Mouse (Mus musculus) intestine, embryonic 15.5 days (tissue): ENCODE measurements around the gene Tmem185b. TPM values are rescaled to one million over a fixed set of nuclear protein-coding genes. Genes with fewer than 3 reads are reported as not detected.
A peak's percentile ranks its signal among the peaks of the same experiment; 100 is the strongest.

Source experiments
- ATAC-seq: fragments of 200-750 bp; cut with Nextera tagmentation; 2 replicates; pipeline ENCODE4 v1.8.0; 2017; ENCODE audit warnings: moderate TSS enrichment, moderate library complexity
- H3K27ac ChIP-seq: fragments of 300-500 bp; sonication (generic); 2 replicates; pipeline ENCODE4 v1.5.1; 2015; ENCODE audit warnings: mild to moderate bottlenecking, inconsistent platforms
- H3K27me3 ChIP-seq: fragments of 300-500 bp; sonication (generic); replicated peaks from 2 replicates; pipeline ENCODE4 v1.6.1; 2015; ENCODE audit warnings: inconsistent platforms
- H3K36me3 ChIP-seq: fragments of 300-500 bp; sonication (generic); 2 replicates; pipeline ENCODE4 v1.6.1; 2015; ENCODE audit warnings: inconsistent platforms
- H3K4me1 ChIP-seq: fragments of 300-500 bp; sonication (generic); replicated peaks from 2 replicates; pipeline ENCODE4 v1.6.1; 2015; ENCODE audit warnings: inconsistent platforms
- H3K4me2 ChIP-seq: fragments of 300-500 bp; sonication (generic); replicated peaks from 2 replicates; pipeline ENCODE4 v1.6.1; 2015; ENCODE audit warnings: mild to moderate bottlenecking, inconsistent platforms
- H3K4me3 ChIP-seq: fragments of 300-500 bp; sonication (generic); replicated peaks from 2 replicates; pipeline ENCODE4 v1.5.1; 2015; ENCODE audit warnings: inconsistent platforms
- H3K9ac ChIP-seq: fragments of 300-500 bp; sonication (generic); 2 replicates; pipeline ENCODE4 v1.6.1; 2015; ENCODE audit warnings: inconsistent platforms
- H3K9me3 ChIP-seq: fragments of 300-500 bp; sonication (generic); 2 replicates; pipeline ENCODE4 v1.6.1; 2016; ENCODE audit warnings: inconsistent platforms
- WGBS: fragments of 180-500 bp; shearing (Covaris S2); methylation state at CpG from one replicate; pipeline ENCODE4 v1.1.7; 2015; 5-methylcytosine and 5-hydroxymethylcytosine counted together
- polyA plus RNA-seq: library from polyadenylated mRNA; unstranded; fragments of >200 nt; fragmentation: Nextera tagmentation; extraction: Ambion mirVana; gene quantifications from 2 replicates; pipeline ENCODE4 v1.2.1, GENCODE M21; 2015

The Tmem185b gene
- polyA plus RNA-seq, 1 experiment from 2014 or later: 25.7 TPM

GRCm38 (mm10) chr1:119525004-119525444 is 936 bp upstream of the Tmem185b start:
- H3K27ac ChIP-seq: 0 out of 2 replicates have a peak overlapping the region, but pooled peaks have one; percentile 85
- no peak for ATAC-seq
- H3K4me3 ChIP-seq: peak overlapping the region; percentile 71; the same call in 1 of the 2 replicates

DNA sequence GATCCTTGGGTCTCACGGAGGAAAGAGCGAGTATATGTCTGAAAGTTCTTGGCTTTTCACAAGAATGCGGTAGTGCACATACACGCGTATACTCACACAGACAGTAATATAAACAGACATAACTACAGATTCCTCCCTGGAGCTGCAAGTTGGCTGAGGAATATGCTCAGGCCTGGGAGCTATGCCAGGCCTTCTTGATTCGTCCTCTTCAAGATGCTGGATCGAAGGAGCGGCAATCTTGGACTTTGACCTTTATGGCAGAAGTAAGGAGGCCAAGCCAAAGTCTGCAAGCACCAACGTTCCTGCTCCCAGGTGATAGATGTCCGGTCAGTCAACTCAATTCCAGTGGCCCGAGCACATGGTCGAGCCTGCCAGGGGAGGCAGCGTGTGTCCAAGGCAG is 5.0 kb downstream of the Tmem185b start:
- WGBS: 59% methylated on average over 13 of the region's 13 CpGs
- peak; percentile 33; the same call in 1 of the 2 replicates for ATAC-seq
- H3K27ac ChIP-seq: 0 out of 2 replicates have a peak overlapping the region, but pooled peaks have one; percentile 7

More at GRCm38 (mm10) chr1:119525004-119525444, 936 bp upstream of the Tmem185b start:
- H3K9ac ChIP-seq: peak overlapping the region; percentile 79; the same call in 1 of the 2 replicates
- peaks cover 22% of the 10 kb centered on the region for H3K4me1 ChIP-seq
- peaks cover 22% of the 10 kb centered on the region for H3K36me3 ChIP-seq
- H3K27me3 ChIP-seq: no peaks in the 10 kb centered on the region
- 30% methylated on average over 5 of the region's 5 CpGs for WGBS
- H3K9me3 ChIP-seq: no peaks in the 10 kb centered on the region
- H3K4me2 ChIP-seq: peak overlapping the region; percentile 78

GRCm38 (mm10) chr1:119532165-119532564 is 6.2 kb downstream of the Tmem185b start:
- Histone ChIP-seq H3K27me3 (no peaks in the 10 kb centered on the region), H3K36me3 (peaks cover 18% of the 10 kb centered on the region), H3K4me3 (no peak overlapping the region), H3K27ac (no peak overlapping the region), H3K4me2 (no peak overlapping the region), H3K4me1 (0 out of 2 replicates have a peak, but pooled peaks cover 10% of the 10 kb centered on the region), H3K9ac (no peak overlapping the region), H3K9me3 (no peaks in the 10 kb centered on the region)
- ATAC-seq: no peak
- 96% methylated on average over 6 of the region's 6 CpGs for WGBS

More for the DNA sequence above, 5.0 kb downstream of the Tmem185b start:
- H3K9me3 ChIP-seq: no peaks in the 10 kb centered on the region
- peaks cover 18% of the 10 kb centered on the region for H3K4me1 ChIP-seq
- H3K4me3 ChIP-seq: no peak overlapping the region
- peaks cover 22% of the 10 kb centered on the region for H3K36me3 ChIP-seq
- H3K27me3 ChIP-seq: no peaks in the 10 kb centered on the region
- no peak overlapping the region for H3K4me2 ChIP-seq
- H3K9ac ChIP-seq: no peak overlapping the region

DNA sequence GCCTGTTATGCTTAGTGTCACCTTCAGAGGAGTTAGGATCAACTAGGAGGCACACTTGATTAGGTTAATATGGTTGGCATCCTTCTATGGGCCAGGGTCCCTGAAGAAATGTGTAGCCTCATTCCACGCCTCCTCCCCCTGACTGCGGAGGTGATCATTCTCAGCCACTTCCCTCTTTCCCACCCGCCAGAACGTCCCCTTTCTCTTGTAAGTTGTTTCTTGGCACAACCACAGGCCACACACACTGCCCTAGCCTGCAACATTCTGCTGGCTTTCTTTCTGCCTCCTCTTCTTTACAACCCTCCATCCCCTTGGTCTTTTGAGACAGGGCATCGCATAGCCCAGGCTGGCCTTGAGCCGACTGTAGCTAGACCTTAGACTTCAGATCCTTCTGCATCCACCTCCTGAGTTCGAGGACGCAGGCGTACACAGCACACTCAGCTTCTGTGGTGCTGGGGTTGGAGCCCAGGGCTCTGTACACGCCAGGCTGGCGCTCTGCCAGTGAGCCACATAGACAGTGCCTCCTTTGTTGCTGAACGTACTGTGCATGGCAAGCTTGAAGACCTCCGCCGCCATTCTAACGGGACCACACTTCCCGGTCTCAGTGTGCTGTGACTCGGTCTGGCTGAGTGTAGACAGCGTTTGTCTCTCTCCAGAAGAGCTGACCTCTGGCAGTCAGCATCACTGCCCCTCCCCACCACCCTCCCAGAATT is 7.3 kb downstream of the Tmem185b start:
- Histone ChIP-seq H3K4me1 (0 out of 2 replicates have a peak, but pooled peaks cover 7% of the 10 kb centered on the region), H3K27me3 (no peaks in the 10 kb centered on the region), H3K9me3 (no peaks in the 10 kb centered on the region), H3K4me3 (no peak overlapping the region), H3K27ac (no peak overlapping the region), H3K9ac (no peak overlapping the region), H3K36me3 (peaks cover 9% of the 10 kb centered on the region), H3K4me2 (no peak overlapping the region)
- 83% methylated on average over 18 of the region's 18 CpGs for WGBS
- no peak for ATAC-seq

GRCm38 (mm10) chr1:119534341-119534740 is 8.4 kb downstream of the Tmem185b start:
- Histone ChIP-seq H3K27ac (no peak overlapping the region), H3K9me3 (no peaks in the 10 kb centered on the region), H3K4me3 (no peak overlapping the region), H3K36me3 (no peaks in the 10 kb centered on the region), H3K4me2 (no peak overlapping the region), H3K27me3 (no peaks in the 10 kb centered on the region), H3K9ac (no peak overlapping the region), H3K4me1 (0 out of 2 replicates have a peak, but pooled peaks cover 7% of the 10 kb centered on the region)
- no peak for ATAC-seq
- WGBS: 91% methylated on average over 5 of the region's 5 CpGs

- no peaks in the 10 kb centered on the region for H3K9me3 ChIP-seq
- no peaks in the 10 kb centered on the region for H3K36me3 ChIP-seq
- no peak overlapping the region for H3K4me3 ChIP-seq
- WGBS: 80% methylated on average over 2 of the region's 2 CpGs
- H3K27ac ChIP-seq: no peak overlapping the region
- H3K9ac ChIP-seq: no peak overlapping the region
- no peak overlapping the region for H3K4me2 ChIP-seq
- H3K4me1 ChIP-seq: 0 out of 2 replicates have a peak, but pooled peaks cover 2% of the 10 kb centered on the region
- no peak for ATAC-seq
- H3K27me3 ChIP-seq: no peaks in the 10 kb centered on the region
Observed at GRCm38 (mm10) chr1:119536122-119536521, 10.2 kb downstream of the Tmem185b start.

- no peaks in the 10 kb centered on the region for H3K9me3 ChIP-seq
- H3K4me3 ChIP-seq: no peak overlapping the region
- H3K27ac ChIP-seq: no peak overlapping the region
- H3K36me3 ChIP-seq: no peaks in the 10 kb centered on the region
- no peak overlapping the region for H3K4me2 ChIP-seq
- 75% methylated on average over 6 of the region's 6 CpGs for WGBS
- H3K9ac ChIP-seq: no peak overlapping the region
- H3K27me3 ChIP-seq: no peaks in the 10 kb centered on the region
- H3K4me1 ChIP-seq: no peaks in the 10 kb centered on the region
- no peak for ATAC-seq
Observed at GRCm38 (mm10) chr1:119537651-119538050, 11.7 kb downstream of the Tmem185b start.

- H3K4me1 ChIP-seq: no peaks in the 10 kb centered on the region
- H3K27me3 ChIP-seq: no peaks in the 10 kb centered on the region
- H3K27ac ChIP-seq: no peak overlapping the region
- H3K4me2 ChIP-seq: no peak overlapping the region
- H3K9me3 ChIP-seq: no peaks in the 10 kb centered on the region
- no peak overlapping the region for H3K9ac ChIP-seq
- H3K36me3 ChIP-seq: no peaks in the 10 kb centered on the region
- ATAC-seq: no peak
- no peak overlapping the region for H3K4me3 ChIP-seq
- 38% methylated on average over 2 of the region's 2 CpGs for WGBS
Observed at GRCm38 (mm10) chr1:119539252-119539651, 13.3 kb downstream of the Tmem185b start.

DNA sequence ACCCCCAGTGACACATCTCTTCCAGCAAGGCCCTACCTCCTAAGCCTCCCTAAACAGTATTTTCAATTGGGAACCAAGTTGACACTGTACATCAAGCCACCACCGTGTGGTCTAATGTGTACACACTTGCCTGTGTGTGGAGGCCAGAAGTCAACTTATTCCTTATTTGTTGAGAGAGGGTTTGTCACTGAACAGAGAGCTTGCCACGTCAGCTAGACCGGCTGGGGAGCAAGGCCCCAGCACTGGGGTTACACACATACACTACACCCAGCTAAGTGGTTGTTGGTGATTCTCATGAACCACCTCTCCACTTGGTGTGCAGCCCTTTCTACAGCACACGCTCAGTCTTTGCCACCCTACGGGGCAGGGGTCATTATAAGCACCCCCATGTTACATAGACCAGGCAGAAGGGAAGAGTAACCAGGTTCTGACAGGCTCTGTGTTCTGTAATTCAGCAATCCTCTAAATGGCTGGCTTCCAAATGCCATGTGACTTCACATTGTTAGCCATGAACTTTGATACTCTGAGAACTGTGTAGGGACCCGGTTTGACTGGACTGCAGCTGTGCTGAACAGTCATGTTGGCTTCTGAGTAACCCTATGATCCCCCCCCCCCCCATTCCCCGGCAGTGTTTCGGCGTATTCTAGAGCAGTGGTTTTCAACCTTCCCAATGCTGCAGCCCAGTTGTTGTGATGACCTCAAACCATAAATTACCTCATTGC is 15.0 kb downstream of the Tmem185b start:
- Histone ChIP-seq H3K4me1 (0 out of 2 replicates have a peak, but pooled peaks cover 4% of the 10 kb centered on the region), H3K9ac (no peak overlapping the region), H3K9me3 (no peaks in the 10 kb centered on the region), H3K4me2 (no peak overlapping the region), H3K36me3 (no peaks in the 10 kb centered on the region), H3K4me3 (no peak overlapping the region), H3K27ac (peak overlapping the region; percentile 15; the same call in 1 of the 2 replicates), H3K27me3 (no peaks in the 10 kb centered on the region)
- ATAC-seq: peak; percentile 88
- 52% methylated on average over 9 of the region's 9 CpGs for WGBS

GRCm38 (mm10) chr1:119541570-119541969 is 15.6 kb downstream of the Tmem185b start:
- ATAC-seq: peak; percentile 31
- H3K4me1 ChIP-seq: 0 out of 2 replicates have a peak, but pooled peaks cover 4% of the 10 kb centered on the region
- H3K4me2 ChIP-seq: no peak overlapping the region
- H3K9ac ChIP-seq: no peak overlapping the region
- no peaks in the 10 kb centered on the region for H3K36me3 ChIP-seq
- H3K4me3 ChIP-seq: no peak overlapping the region
- H3K27ac ChIP-seq: no peak overlapping the region
- H3K9me3 ChIP-seq: no peaks in the 10 kb centered on the region
- 39% methylated on average over 3 of the region's 3 CpGs for WGBS
- no peaks in the 10 kb centered on the region for H3K27me3 ChIP-seq

DNA sequence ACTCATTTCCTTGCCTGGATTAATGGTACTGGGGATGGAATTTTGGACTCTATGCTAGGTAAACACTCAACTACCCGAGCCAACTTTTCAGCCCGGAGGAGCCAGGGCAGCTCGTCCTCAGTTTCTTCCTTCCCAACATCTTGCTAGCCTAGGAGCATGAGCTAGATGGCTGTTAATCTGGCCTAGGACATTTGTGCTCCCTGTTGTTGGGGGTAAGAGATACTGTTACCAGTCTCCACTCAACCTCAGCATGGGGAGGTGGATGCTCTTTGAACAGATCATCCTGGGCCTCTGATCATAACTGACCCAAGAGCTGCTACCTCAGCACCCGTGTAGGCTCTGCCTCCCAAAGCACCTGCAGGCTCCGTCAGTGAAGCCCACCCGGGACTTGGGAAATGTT is 17.4 kb downstream of the Tmem185b start:
- H3K27ac ChIP-seq: no peak overlapping the region

GRCm38 (mm10) chr1:119544611-119545155 is 18.7 kb downstream of the Tmem185b start:
- ATAC-seq: no peak
- H3K27ac ChIP-seq: no peak overlapping the region
- no peak overlapping the region for H3K4me2 ChIP-seq
- H3K4me1 ChIP-seq: 0 out of 2 replicates have a peak, but pooled peaks cover 4% of the 10 kb centered on the region
- H3K9me3 ChIP-seq: no peaks in the 10 kb centered on the region
- H3K9ac ChIP-seq: no peak overlapping the region
- WGBS: 58% methylated on average over 5 of the region's 5 CpGs
- H3K27me3 ChIP-seq: no peaks in the 10 kb centered on the region
- no peaks in the 10 kb centered on the region for H3K36me3 ChIP-seq
- H3K4me3 ChIP-seq: no peak overlapping the region

More for the DNA sequence above, 17.4 kb downstream of the Tmem185b start:
- no peak for ATAC-seq
- Histone ChIP-seq H3K27me3 (no peaks in the 10 kb centered on the region), H3K4me3 (no peak overlapping the region), H3K36me3 (no peaks in the 10 kb centered on the region), H3K9ac (no peak overlapping the region), H3K4me2 (no peak overlapping the region), H3K9me3 (no peaks in the 10 kb centered on the region), H3K4me1 (0 out of 2 replicates have a peak, but pooled peaks cover 4% of the 10 kb centered on the region)
- WGBS: 82% methylated on average over 6 of the region's 6 CpGs
